In the genomic region with DNA sequence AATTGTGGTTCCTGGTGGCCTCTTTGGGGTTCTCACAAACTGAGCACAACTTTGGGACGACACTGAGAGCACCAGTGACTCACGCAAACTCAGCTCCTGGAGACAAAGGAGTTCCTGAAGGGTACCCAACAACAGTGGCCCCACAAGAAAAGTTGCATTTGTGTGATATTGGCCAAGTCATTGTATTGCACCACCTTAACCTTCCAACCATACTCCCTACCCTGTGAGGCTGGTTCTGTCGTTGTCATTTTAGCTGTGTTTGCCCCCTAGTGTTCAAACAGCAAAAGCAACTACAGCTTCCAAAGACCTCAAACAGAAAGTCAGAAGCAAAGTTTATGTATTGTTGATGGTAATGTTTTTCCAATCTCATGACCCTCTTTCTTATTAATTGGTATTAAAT, we compare ENCODE assay signal across 10 mouse cellular contexts. TPM values are rescaled to one million over a fixed set of nuclear protein-coding genes. Genes with fewer than 3 reads are reported as not detected.
DNase-seq lines count a peak whose midpoint lies in the region; ATAC-seq and TF ChIP-seq lines count a peak whose summit lies in the region.
"Had no signal": no experiment of that assay in that cellular context is flagged by ENCODE, and none has a peak within 500 bp of the region (broad histone marks: within the 10 kb centered on the region; RNA-seq: fewer than 3 reads in every experiment).

No protein-coding gene starts in this region.

- H3K4me1 ChIP-seq in forebrain, postnatal 0 days (ENCODE audit: insufficient read depth), result no peaks in the 10 kb centered on the region
- no peaks in the 10 kb centered on the region for H3K4me1 ChIP-seq in forebrain, embryonic 10.5 days
- H3K4me1 ChIP-seq in liver, embryonic 14.5 days (replicated peaks; ENCODE audit: control insufficient read depth in 2 of 2, insufficient read depth in 2 of 2, low read length in 1 of 2), result peaks cover 12 to 17% of the 10 kb centered on the region in 2 experiments
- H3K4me1 ChIP-seq: stomach, embryonic 15.5 days had no signal

- peak; percentile 66 for TF ChIP-seq CTCF in forebrain, postnatal 0 days (IDR thresholded peaks at IDR 0.05; ENCODE audit: low read depth)
- peak; percentile 58; the same call in 1 of the 2 replicates for TF ChIP-seq CTCF in brain, embryonic 14.5 days (IDR thresholded peaks at IDR 0.05; ENCODE audit: borderline replicate concordance, extremely low read depth, insufficient read depth, insufficient read length)
- TF ChIP-seq CTCF in liver, embryonic 14.5 days (IDR thresholded peaks at IDR 0.05; ENCODE audit: low read depth), result peak; percentile 86

- TF ChIP-seq POLR2A in brain, embryonic 14.5 days (IDR thresholded peaks at IDR 0.05; ENCODE audit: borderline replicate concordance, extremely low read depth, insufficient read depth, insufficient read length, poor library complexity, severe bottlenecking), result no peak

- no peak overlapping the region for H3K4me2 ChIP-seq in forebrain, postnatal 0 days (ENCODE audit: low read depth)
- peak overlapping the region; percentile 68 for H3K4me2 ChIP-seq in liver, embryonic 14.5 days (ENCODE audit: low read depth)
- H3K4me2 ChIP-seq: stomach, embryonic 15.5 days had no signal

- no peak for DNase-seq in forebrain, postnatal 0 days
- DNase-seq in forebrain, embryonic 10.5 days (ENCODE audit: extremely low spot score, low spot score), result no peak
- peak; percentile 87 for DNase-seq in 416B (ENCODE audit: low read depth)
- DNase-seq in brain, embryonic 14.5 days (ENCODE audit: low read depth), result peak; percentile 21
- DNase-seq in liver, embryonic 14.5 days (ENCODE audit: low read depth in 3 of 3, low spot score in 3 of 3), result peak; percentile 50 to 65 (median 59)
- DNase-seq in left cerebral cortex, postnatal 4 days, result no peak
- DNase-seq in kidney, postnatal 10 days, result no peak
- no peak for DNase-seq in heart, postnatal 25 days (ENCODE audit: low spot score)

- H3K9ac ChIP-seq in forebrain, postnatal 0 days, result no peak overlapping the region
- peak overlapping the region; percentile 43; the same call in 1 of the 2 replicates for H3K9ac ChIP-seq in liver, embryonic 14.5 days (replicated peaks)
- H3K9ac ChIP-seq: stomach, embryonic 15.5 days had no signal

- ATAC-seq in forebrain, postnatal 0 days, result no peak
- ATAC-seq in liver, embryonic 14.5 days (ENCODE audit: insufficient read depth), result peak; percentile 83
- ATAC-seq: midbrain, embryonic 16.5 days had no signal

- no peaks in the 10 kb centered on the region for H3K36me3 ChIP-seq in forebrain, postnatal 0 days (ENCODE audit: insufficient read depth)
- H3K36me3 ChIP-seq in forebrain, embryonic 10.5 days (replicated peaks), result no peaks in the 10 kb centered on the region
- peaks cover 5% of the 10 kb centered on the region for H3K36me3 ChIP-seq in liver, embryonic 14.5 days (replicated peaks; ENCODE audit: control insufficient read depth, insufficient read depth, low read depth)
- H3K36me3 ChIP-seq: stomach, embryonic 15.5 days had no signal

- H3K4me3 ChIP-seq in forebrain, postnatal 0 days (ENCODE audit: low read depth, low read length), result no peak overlapping the region
- H3K4me3 ChIP-seq in forebrain, embryonic 10.5 days, result no peak overlapping the region
- no peak overlapping the region for H3K4me3 ChIP-seq in liver, embryonic 14.5 days (ENCODE audit: insufficient read depth in 1 of 2, low read depth in 2 of 2, low read length in 2 of 2)
- H3K4me3 ChIP-seq: stomach, embryonic 15.5 days had no signal

- TF ChIP-seq EP300 in liver, embryonic 14.5 days (IDR thresholded peaks at IDR 0.05; ENCODE audit: low read depth), result peak; percentile 26; the same call in 1 of the 2 replicates

- no peak overlapping the region for H3K27ac ChIP-seq in forebrain, postnatal 0 days (ENCODE audit: low read depth, low read length)
- H3K27ac ChIP-seq in forebrain, embryonic 10.5 days, result no peak overlapping the region
- H3K27ac ChIP-seq in liver, embryonic 14.5 days, result peak overlapping the region; percentile 92
- H3K27ac ChIP-seq: stomach, embryonic 15.5 days had no signal

- no peaks in the 10 kb centered on the region for H3K27me3 ChIP-seq in forebrain, postnatal 0 days (ENCODE audit: insufficient read depth, low read length)
- no peaks in the 10 kb centered on the region for H3K27me3 ChIP-seq in forebrain, embryonic 10.5 days (ENCODE audit: poor library complexity, severe bottlenecking)
- H3K27me3 ChIP-seq in liver, embryonic 14.5 days (ENCODE audit: control insufficient read depth, insufficient read depth, low read length), result no peaks in the 10 kb centered on the region
- H3K27me3 ChIP-seq: stomach, embryonic 15.5 days had no signal

- intact Hi-C loops in left cerebral cortex, postnatal 4 days (cut with DNase I), result no loop called here
- intact Hi-C loops in heart, postnatal 25 days (cut with DNase I), result no loop called here

- WGBS in forebrain, postnatal 0 days, result 55% methylated on average over 3 of the region's 3 CpGs
- WGBS in forebrain, embryonic 10.5 days, result 62% methylated on average over 3 of the region's 3 CpGs
- WGBS in liver, embryonic 14.5 days (ENCODE audit: insufficient replicate concordance), result 29% methylated on average over 3 of the region's 3 CpGs

- H3K9me3 ChIP-seq in forebrain, postnatal 0 days (ENCODE audit: low read length), result no peaks in the 10 kb centered on the region
- no peaks in the 10 kb centered on the region for H3K9me3 ChIP-seq in forebrain, embryonic 10.5 days
- H3K9me3 ChIP-seq in liver, embryonic 14.5 days (ENCODE audit: control insufficient read depth, low read length), result no peaks in the 10 kb centered on the region
- H3K9me3 ChIP-seq: stomach, embryonic 15.5 days had no signal

RNA-seq across cellular contexts. Expression of gene Slfn14, which starts 23.4 kb away (rescaled TPM):
- total RNA-seq in forebrain, postnatal 0 days (2014; rRNA removed), result not detected in 2 replicates
- polyA plus RNA-seq in forebrain, postnatal 0 days (2015; fragmentation: Nextera tagmentation; extraction: Ambion mirVana), result not detected in 2 replicates
- 0.15 and 0.19 TPM in 2 replicates for polyA plus RNA-seq in forebrain, embryonic 10.5 days (2016; fragmentation: Nextera tagmentation; extraction: Ambion mirVana)
- polyA plus RNA-seq in brain, embryonic 14.5 days (2012; rRNA removed), result 0.05 and 0.09 TPM in 2 replicates
- polyA plus RNA-seq in liver, embryonic 14.5 days (2012; rRNA removed), result 11.4 and 15.4 TPM in 2 replicates
- polyA plus RNA-seq in liver, embryonic 14.5 days (2014; fragmentation: Nextera tagmentation; extraction: Ambion mirVana), result 29.3 and 30.4 TPM in 2 replicates
- total RNA-seq in left cerebral cortex, postnatal 4 days (2021), result not detected
- under 1 TPM; 0.08 to 0.11 TPM for total RNA-seq in heart, postnatal 25 days (2021)
- polyA plus RNA-seq: midbrain, embryonic 16.5 days had no signal

RNA-seq across cellular contexts. Expression of gene Ap2b1, which starts 35.7 kb away (rescaled TPM):
- total RNA-seq in forebrain, postnatal 0 days (2014; rRNA removed), result 200 and 230 TPM in 2 replicates
- 76.4 and 110 TPM in 2 replicates for polyA plus RNA-seq in forebrain, postnatal 0 days (2015; fragmentation: Nextera tagmentation; extraction: Ambion mirVana)
- 66.4 and 67.0 TPM in 2 replicates for polyA plus RNA-seq in forebrain, embryonic 10.5 days (2016; fragmentation: Nextera tagmentation; extraction: Ambion mirVana)
- 83.2 and 149 TPM in 2 replicates for polyA plus RNA-seq in brain, embryonic 14.5 days (2012; rRNA removed)
- 10.5 and 11.7 TPM in 2 replicates for polyA plus RNA-seq in liver, embryonic 14.5 days (2012; rRNA removed)
- 20.9 and 22.3 TPM in 2 replicates for polyA plus RNA-seq in liver, embryonic 14.5 days (2014; fragmentation: Nextera tagmentation; extraction: Ambion mirVana)
- total RNA-seq in left cerebral cortex, postnatal 4 days (2021), result 100 to 1,000 TPM; 283 to 311 TPM
- total RNA-seq in heart, postnatal 25 days (2021), result 10 to 100 TPM; 41.2 to 48.3 TPM

RNA-seq across cellular contexts. Expression of gene Pex12, which starts 39.2 kb away (rescaled TPM):
- 8.8 and 12.8 TPM in 2 replicates for total RNA-seq in forebrain, postnatal 0 days (2014; rRNA removed)
- 14.6 and 16.2 TPM in 2 replicates for polyA plus RNA-seq in forebrain, postnatal 0 days (2015; fragmentation: Nextera tagmentation; extraction: Ambion mirVana)
- 16.4 and 16.6 TPM in 2 replicates for polyA plus RNA-seq in forebrain, embryonic 10.5 days (2016; fragmentation: Nextera tagmentation; extraction: Ambion mirVana)
- polyA plus RNA-seq in brain, embryonic 14.5 days (2012; rRNA removed), result 13.6 and 13.7 TPM in 2 replicates
- 3.1 and 3.4 TPM in 2 replicates for polyA plus RNA-seq in liver, embryonic 14.5 days (2012; rRNA removed)
- 4.2 and 4.8 TPM in 2 replicates for polyA plus RNA-seq in liver, embryonic 14.5 days (2014; fragmentation: Nextera tagmentation; extraction: Ambion mirVana)
- total RNA-seq in left cerebral cortex, postnatal 4 days (2021), result 10 to 100 TPM; 12.1 to 17.5 TPM
- 1 to 10 TPM; 5.7 to 6.5 TPM for total RNA-seq in heart, postnatal 25 days (2021)

Comparison
In these comparisons a context has a peak if more than half of its experiments do, and no peak if none do; other contexts are left out.
1. DNase-seq: peak in 416B (single experiment), brain, embryonic 14.5 days (single experiment) and liver, embryonic 14.5 days (3 of 3); none in forebrain, postnatal 0 days (single experiment), forebrain, embryonic 10.5 days (single experiment), left cerebral cortex, postnatal 4 days (single experiment), kidney, postnatal 10 days (single experiment) and heart, postnatal 25 days (single experiment).
2. RNA of gene Slfn14, which starts 23.4 kb away (polyA plus RNA-seq): 11.4 to 30.4 TPM in liver, embryonic 14.5 days; 0.15 to 0.19 TPM in forebrain, embryonic 10.5 days, 0.05 to 0.09 TPM in brain, embryonic 14.5 days and not detected in forebrain, postnatal 0 days; every median in the first group is over 10 times any median in the second.
3. Peak in every context shown above with its lines, with median percentiles within 50 percentile points of each other: CTCF ChIP-seq.